Comparison of ENCODE assay signal across 8 mouse cellular contexts in genomic region chr7:96796788-96797485, GRCm38 (mm10).
DNase-seq lines count a peak whose midpoint lies in the region; ATAC-seq and TF ChIP-seq lines count a peak whose summit lies in the region.

No protein-coding gene starts in this region.

- H3K36me3 ChIP-seq in liver, embryonic 16.5 days (ENCODE audit: control insufficient read depth, insufficient read depth), result no peaks in the 10 kb centered on the region
- H3K36me3 ChIP-seq in liver, embryonic 12.5 days, result no peaks in the 10 kb centered on the region
- no peaks in the 10 kb centered on the region for H3K36me3 ChIP-seq in heart, embryonic 16.5 days (ENCODE audit: control insufficient read depth, insufficient read depth)
- H3K36me3 ChIP-seq in midbrain, embryonic 15.5 days (replicated peaks), result no peaks in the 10 kb centered on the region
- H3K36me3 ChIP-seq in stomach, postnatal 0 days (ENCODE audit: control insufficient read depth, insufficient read depth, low read length), result no peaks in the 10 kb centered on the region

- WGBS in liver, embryonic 16.5 days (ENCODE audit: insufficient replicate concordance), result 75% methylated on average over 20 of the region's 20 CpGs
- 69% methylated on average over 20 of the region's 20 CpGs for WGBS in liver, embryonic 12.5 days (ENCODE audit: insufficient replicate concordance)
- 67% methylated on average over 20 of the region's 20 CpGs for WGBS in heart, embryonic 16.5 days
- 16% methylated on average over 20 of the region's 20 CpGs for WGBS in midbrain, embryonic 15.5 days
- WGBS in stomach, postnatal 0 days, result 65% methylated on average over 20 of the region's 20 CpGs

- H3K4me3 ChIP-seq in liver, embryonic 16.5 days (ENCODE audit: low read depth, low read length), result 0 out of 2 replicates have a peak overlapping the region, but pooled peaks have one; percentile 1
- H3K4me3 ChIP-seq in liver, embryonic 12.5 days, result no peak overlapping the region
- H3K4me3 ChIP-seq in heart, embryonic 16.5 days (ENCODE audit: low read length), result no peak overlapping the region
- H3K4me3 ChIP-seq in midbrain, embryonic 15.5 days, result no peak overlapping the region
- H3K4me3 ChIP-seq in stomach, postnatal 0 days (ENCODE audit: low read depth, low read length), result no peak overlapping the region

- peaks cover 8% of the 10 kb centered on the region for H3K4me1 ChIP-seq in liver, embryonic 16.5 days (ENCODE audit: control insufficient read depth, low read depth, low read length)
- H3K4me1 ChIP-seq in liver, embryonic 12.5 days, result 0 out of 2 replicates have a peak, but pooled peaks cover 6% of the 10 kb centered on the region
- H3K4me1 ChIP-seq in heart, embryonic 16.5 days (ENCODE audit: control insufficient read depth, insufficient read depth, low read length), result peaks cover 15% of the 10 kb centered on the region
- H3K4me1 ChIP-seq in midbrain, embryonic 15.5 days, result peaks cover 28% of the 10 kb centered on the region
- H3K4me1 ChIP-seq in stomach, postnatal 0 days (replicated peaks; ENCODE audit: control insufficient read depth, insufficient read depth), result 0 out of 2 replicates have a peak, but pooled peaks cover 13% of the 10 kb centered on the region

- no peaks in the 10 kb centered on the region for H3K9me3 ChIP-seq in liver, embryonic 16.5 days (replicated peaks; ENCODE audit: control insufficient read depth, low read length)
- H3K9me3 ChIP-seq in liver, embryonic 12.5 days (replicated peaks), result no peaks in the 10 kb centered on the region
- no peaks in the 10 kb centered on the region for H3K9me3 ChIP-seq in heart, embryonic 16.5 days (replicated peaks; ENCODE audit: control insufficient read depth, low read length)
- H3K9me3 ChIP-seq in midbrain, embryonic 15.5 days, result no peaks in the 10 kb centered on the region
- H3K9me3 ChIP-seq in stomach, postnatal 0 days (ENCODE audit: control insufficient read depth, low read length), result no peaks in the 10 kb centered on the region

- TF ChIP-seq EP300 in stomach, postnatal 0 days (optimal IDR thresholded peaks at IDR 0.05), result no peak

- no peak for TF ChIP-seq CTCF in stomach, postnatal 0 days (IDR thresholded peaks at IDR 0.05; ENCODE audit: low read depth)

- H3K27ac ChIP-seq in liver, embryonic 16.5 days (ENCODE audit: low read length), result peak overlapping the region; percentile 31
- H3K27ac ChIP-seq in liver, embryonic 12.5 days, result no peak overlapping the region
- peak overlapping the region; percentile 79 for H3K27ac ChIP-seq in heart, embryonic 16.5 days (ENCODE audit: low read length)
- H3K27ac ChIP-seq in midbrain, embryonic 15.5 days, result peak overlapping the region; percentile 76
- H3K27ac ChIP-seq in stomach, postnatal 0 days (replicated peaks), result peak overlapping the region; percentile 83

- 0 out of 2 replicates have a peak overlapping the region, but pooled peaks have one; percentile 3 for H3K9ac ChIP-seq in liver, embryonic 16.5 days (ENCODE audit: low read depth, low read length)
- no peak overlapping the region for H3K9ac ChIP-seq in liver, embryonic 12.5 days
- no peak overlapping the region; the same call in 1 of the 2 replicates for H3K9ac ChIP-seq in heart, embryonic 16.5 days (ENCODE audit: low read length)
- H3K9ac ChIP-seq in midbrain, embryonic 15.5 days, result no peak overlapping the region
- peak overlapping the region; percentile 31; the same call in 1 of the 2 replicates for H3K9ac ChIP-seq in stomach, postnatal 0 days (ENCODE audit: low read length)

- ATAC-seq in liver, embryonic 16.5 days (ENCODE audit: low read depth), result peak; percentile 44
- no peak for ATAC-seq in liver, embryonic 12.5 days
- peak; percentile 62 for ATAC-seq in heart, embryonic 16.5 days (replicated peaks; ENCODE audit: extremely low read depth, insufficient read depth, low FRiP score)
- ATAC-seq in midbrain, embryonic 15.5 days (replicated peaks), result peak; percentile 83
- ATAC-seq in stomach, postnatal 0 days (ENCODE audit: low FRiP score, low TSS enrichment), result peak; percentile 75

- DNase-seq in embryo, embryonic 11 days, result peak; percentile 65
- peak; percentile 54 to 71 for DNase-seq in kidney, postnatal 4 days
- DNase-seq in stomach, postnatal 0 days (ENCODE audit: low spot score), result peak; percentile 41
- no peak for DNase-seq in T-cell, adult 2 months (ENCODE audit: low spot score)

- peak overlapping the region; percentile 12 for H3K4me2 ChIP-seq in liver, embryonic 16.5 days (ENCODE audit: low read depth, low read length)
- H3K4me2 ChIP-seq in liver, embryonic 12.5 days, result no peak overlapping the region
- peak overlapping the region; percentile 14; the same call in 1 of the 2 replicates for H3K4me2 ChIP-seq in heart, embryonic 16.5 days (ENCODE audit: low read depth, low read length)
- H3K4me2 ChIP-seq in midbrain, embryonic 15.5 days, result peak overlapping the region; percentile 30
- 0 out of 2 replicates have a peak overlapping the region, but pooled peaks have one; percentile 1 for H3K4me2 ChIP-seq in stomach, postnatal 0 days (replicated peaks; ENCODE audit: low read depth)

- 0 out of 2 replicates have a peak, but pooled peaks cover 4% of the 10 kb centered on the region for H3K27me3 ChIP-seq in liver, embryonic 16.5 days (ENCODE audit: control insufficient read depth, insufficient read depth, low read depth, low read length)
- H3K27me3 ChIP-seq in liver, embryonic 12.5 days (replicated peaks), result peaks cover 32% of the 10 kb centered on the region
- H3K27me3 ChIP-seq in heart, embryonic 16.5 days (ENCODE audit: control insufficient read depth, insufficient read depth, low read length), result no peaks in the 10 kb centered on the region; the same call in 1 of the 2 replicates
- no peaks in the 10 kb centered on the region for H3K27me3 ChIP-seq in midbrain, embryonic 15.5 days (replicated peaks)
- H3K27me3 ChIP-seq in stomach, postnatal 0 days (ENCODE audit: control insufficient read depth, insufficient read depth, low read length), result no peaks in the 10 kb centered on the region

Comparison
In these comparisons a context has a peak if more than half of its experiments do, and no peak if none do; other contexts are left out.
1. H3K9ac ChIP-seq: peak in liver, embryonic 16.5 days (single experiment) and stomach, postnatal 0 days (single experiment); none in liver, embryonic 12.5 days (single experiment), heart, embryonic 16.5 days (single experiment) and midbrain, embryonic 15.5 days (single experiment).